Mouse (Mus musculus): ENCODE data around the gene Col4a4. TPM values are rescaled to one million over a fixed set of nuclear protein-coding genes. Genes with fewer than 3 reads are reported as not detected.

Gene Col4a4
- polyA plus RNA-seq, 1 experiment from 2014 or later = 0.31 TPM

- Histone ChIP-seq H3K4me1 (peaks cover 8% of the 10 kb centered on the region), H3K4me3 (replicated peaks) (no peak overlapping the region), H3K36me3 (no peaks in the 10 kb centered on the region), H3K27ac (replicated peaks) (no peak overlapping the region), H3K27me3 (replicated peaks) (no peaks in the 10 kb centered on the region), H3K9ac (replicated peaks) (no peak overlapping the region), H3K9me3 (replicated peaks) (no peaks in the 10 kb centered on the region), H3K4me2 (no peak overlapping the region)
- 94% methylated on average over 10 of the region's 10 CpGs for WGBS
- no peak for ATAC-seq (ENCODE audit: low FRiP score)
Observed at GRCm38 (mm10) chr1:82470516-82471225, 116.0 kb downstream of the Col4a4 start.

- no peak overlapping the region for H3K4me2 ChIP-seq
- no peaks in the 10 kb centered on the region for H3K36me3 ChIP-seq
- no peak overlapping the region for H3K27ac ChIP-seq (replicated peaks)
- no peaks in the 10 kb centered on the region for H3K27me3 ChIP-seq (replicated peaks)
- 74% methylated on average over 6 of the region's 6 CpGs for WGBS
- H3K9me3 ChIP-seq (replicated peaks) = no peaks in the 10 kb centered on the region
- no peak for ATAC-seq (ENCODE audit: low FRiP score)
- H3K9ac ChIP-seq (replicated peaks) = no peak overlapping the region
- H3K4me3 ChIP-seq (replicated peaks) = no peak overlapping the region
- no peaks in the 10 kb centered on the region for H3K4me1 ChIP-seq
Observed at GRCm38 (mm10) chr1:82468872-82469271, 117.8 kb downstream of the Col4a4 start.

- no peak overlapping the region for H3K9ac ChIP-seq (replicated peaks)
- no peak for ATAC-seq (ENCODE audit: low FRiP score)
- H3K9me3 ChIP-seq (replicated peaks) = no peaks in the 10 kb centered on the region
- no peaks in the 10 kb centered on the region for H3K27me3 ChIP-seq (replicated peaks)
- no peak overlapping the region for H3K4me3 ChIP-seq (replicated peaks)
- H3K27ac ChIP-seq (replicated peaks) = no peak overlapping the region
- WGBS = 50% methylated on average over 6 of the region's 6 CpGs
- H3K4me2 ChIP-seq = no peak overlapping the region
- no peaks in the 10 kb centered on the region for H3K4me1 ChIP-seq
- no peaks in the 10 kb centered on the region for H3K36me3 ChIP-seq
Observed at GRCm38 (mm10) chr1:82465321-82465853, 121.3 kb downstream of the Col4a4 start.

GRCm38 (mm10) chr1:82461041-82461440, 125.6 kb downstream of the Col4a4 start:
- Histone ChIP-seq H3K27ac (replicated peaks) (no peak overlapping the region), H3K9me3 (replicated peaks) (no peaks in the 10 kb centered on the region), H3K4me1 (no peaks in the 10 kb centered on the region), H3K36me3 (no peaks in the 10 kb centered on the region), H3K9ac (replicated peaks) (no peak overlapping the region), H3K4me2 (no peak overlapping the region), H3K4me3 (replicated peaks) (no peak overlapping the region), H3K27me3 (replicated peaks) (no peaks in the 10 kb centered on the region)
- no peak for ATAC-seq (ENCODE audit: low FRiP score)
- WGBS = 88% methylated on average over 4 of the region's 4 CpGs

GRCm38 (mm10) chr1:82459926-82460325, 126.7 kb downstream of the Col4a4 start:
- ATAC-seq (ENCODE audit: low FRiP score) = no peak

GRCm38 (mm10) chr1:82459350-82459749, 127.3 kb downstream of the Col4a4 start:
- no peak for ATAC-seq (ENCODE audit: low FRiP score)
- no peak overlapping the region for H3K9ac ChIP-seq (replicated peaks)
- 71% methylated on average over 4 of the region's 4 CpGs for WGBS

More at GRCm38 (mm10) chr1:82459926-82460325, 126.7 kb downstream of the Col4a4 start:
- Histone ChIP-seq H3K4me1 (no peaks in the 10 kb centered on the region), H3K27me3 (replicated peaks) (no peaks in the 10 kb centered on the region), H3K4me2 (no peak overlapping the region), H3K27ac (replicated peaks) (no peak overlapping the region), H3K36me3 (no peaks in the 10 kb centered on the region), H3K4me3 (replicated peaks) (no peak overlapping the region), H3K9ac (replicated peaks) (no peak overlapping the region), H3K9me3 (replicated peaks) (no peaks in the 10 kb centered on the region)
- 93% methylated on average over 2 of the region's 2 CpGs for WGBS

GRCm38 (mm10) chr1:82454031-82454430, 132.6 kb downstream of the Col4a4 start:
- WGBS = 81% methylated on average over 3 of the region's 3 CpGs
- Histone ChIP-seq H3K4me3 (replicated peaks) (no peak overlapping the region), H3K27me3 (replicated peaks) (no peaks in the 10 kb centered on the region), H3K9ac (replicated peaks) (no peak overlapping the region), H3K4me2 (no peak overlapping the region), H3K4me1 (peaks cover 4% of the 10 kb centered on the region; the same call in 1 of the 2 replicates), H3K27ac (replicated peaks) (no peak overlapping the region), H3K9me3 (replicated peaks) (no peaks in the 10 kb centered on the region), H3K36me3 (no peaks in the 10 kb centered on the region)
- no peak for ATAC-seq (ENCODE audit: low FRiP score)

More at GRCm38 (mm10) chr1:82459350-82459749, 127.3 kb downstream of the Col4a4 start:
- no peaks in the 10 kb centered on the region for H3K9me3 ChIP-seq (replicated peaks)
- no peak overlapping the region for H3K27ac ChIP-seq (replicated peaks)
- H3K4me3 ChIP-seq (replicated peaks) = no peak overlapping the region
- H3K4me1 ChIP-seq = no peaks in the 10 kb centered on the region
- no peaks in the 10 kb centered on the region for H3K27me3 ChIP-seq (replicated peaks)
- no peaks in the 10 kb centered on the region for H3K36me3 ChIP-seq
- H3K4me2 ChIP-seq = no peak overlapping the region

GRCm38 (mm10) chr1:82451927-82452651, 134.6 kb downstream of the Col4a4 start:
- Histone ChIP-seq H3K9me3 (replicated peaks) (no peaks in the 10 kb centered on the region), H3K4me1 (peaks cover 4% of the 10 kb centered on the region; the same call in 1 of the 2 replicates), H3K9ac (replicated peaks) (no peak overlapping the region), H3K27me3 (replicated peaks) (no peaks in the 10 kb centered on the region), H3K36me3 (no peaks in the 10 kb centered on the region), H3K4me3 (replicated peaks) (no peak overlapping the region), H3K4me2 (no peak overlapping the region), H3K27ac (replicated peaks) (no peak overlapping the region)
- ATAC-seq (ENCODE audit: low FRiP score) = 0 out of 2 replicates have a peak, but pooled peaks have one; percentile 35
- 16% methylated on average over 6 of the region's 6 CpGs for WGBS

- Histone ChIP-seq H3K36me3 (no peaks in the 10 kb centered on the region), H3K27ac (replicated peaks) (no peak overlapping the region), H3K4me3 (replicated peaks) (no peak overlapping the region), H3K9ac (replicated peaks) (no peak overlapping the region), H3K27me3 (replicated peaks) (no peaks in the 10 kb centered on the region), H3K4me2 (no peak overlapping the region), H3K9me3 (replicated peaks) (no peaks in the 10 kb centered on the region), H3K4me1 (peaks cover 4% of the 10 kb centered on the region; the same call in 1 of the 2 replicates)
- WGBS = 95% methylated on average over 4 of the region's 4 CpGs
- ATAC-seq (ENCODE audit: low FRiP score) = no peak
Observed at GRCm38 (mm10) chr1:82449851-82450250, 136.8 kb downstream of the Col4a4 start.

GRCm38 (mm10) chr1:82446049-82446448, 140.6 kb downstream of the Col4a4 start:
- 85% methylated on average over 7 of the region's 7 CpGs for WGBS
- Histone ChIP-seq H3K9me3 (replicated peaks) (no peaks in the 10 kb centered on the region), H3K27ac (replicated peaks) (no peak overlapping the region), H3K36me3 (no peaks in the 10 kb centered on the region), H3K27me3 (replicated peaks) (no peaks in the 10 kb centered on the region), H3K4me2 (no peak overlapping the region), H3K4me1 (no peaks in the 10 kb centered on the region), H3K4me3 (replicated peaks) (no peak overlapping the region), H3K9ac (replicated peaks) (no peak overlapping the region)
- ATAC-seq (ENCODE audit: low FRiP score) = no peak

GRCm38 (mm10) chr1:82443517-82443916, 143.1 kb downstream of the Col4a4 start:
- 75% methylated on average over 4 of the region's 4 CpGs for WGBS
- ATAC-seq (ENCODE audit: low FRiP score) = no peak
- H3K27ac ChIP-seq (replicated peaks) = no peak overlapping the region
- no peaks in the 10 kb centered on the region for H3K9me3 ChIP-seq (replicated peaks)
- no peaks in the 10 kb centered on the region for H3K36me3 ChIP-seq
- no peaks in the 10 kb centered on the region for H3K4me1 ChIP-seq
- no peak overlapping the region for H3K4me3 ChIP-seq (replicated peaks)
- no peaks in the 10 kb centered on the region for H3K27me3 ChIP-seq (replicated peaks)
- H3K4me2 ChIP-seq = no peak overlapping the region
- H3K9ac ChIP-seq (replicated peaks) = no peak overlapping the region

GRCm38 (mm10) chr1:82440123-82440522, 146.5 kb downstream of the Col4a4 start:
- 68% methylated on average over 1 of the region's 1 CpGs for WGBS
- Histone ChIP-seq H3K36me3 (no peaks in the 10 kb centered on the region), H3K27me3 (replicated peaks) (no peaks in the 10 kb centered on the region), H3K9ac (replicated peaks) (no peak overlapping the region), H3K4me3 (replicated peaks) (no peak overlapping the region), H3K9me3 (replicated peaks) (no peaks in the 10 kb centered on the region), H3K27ac (replicated peaks) (no peak overlapping the region), H3K4me1 (no peaks in the 10 kb centered on the region), H3K4me2 (no peak overlapping the region)
- ATAC-seq (ENCODE audit: low FRiP score) = no peak
